ENCODE assay signal across 14 mouse cellular contexts in the genomic region with DNA sequence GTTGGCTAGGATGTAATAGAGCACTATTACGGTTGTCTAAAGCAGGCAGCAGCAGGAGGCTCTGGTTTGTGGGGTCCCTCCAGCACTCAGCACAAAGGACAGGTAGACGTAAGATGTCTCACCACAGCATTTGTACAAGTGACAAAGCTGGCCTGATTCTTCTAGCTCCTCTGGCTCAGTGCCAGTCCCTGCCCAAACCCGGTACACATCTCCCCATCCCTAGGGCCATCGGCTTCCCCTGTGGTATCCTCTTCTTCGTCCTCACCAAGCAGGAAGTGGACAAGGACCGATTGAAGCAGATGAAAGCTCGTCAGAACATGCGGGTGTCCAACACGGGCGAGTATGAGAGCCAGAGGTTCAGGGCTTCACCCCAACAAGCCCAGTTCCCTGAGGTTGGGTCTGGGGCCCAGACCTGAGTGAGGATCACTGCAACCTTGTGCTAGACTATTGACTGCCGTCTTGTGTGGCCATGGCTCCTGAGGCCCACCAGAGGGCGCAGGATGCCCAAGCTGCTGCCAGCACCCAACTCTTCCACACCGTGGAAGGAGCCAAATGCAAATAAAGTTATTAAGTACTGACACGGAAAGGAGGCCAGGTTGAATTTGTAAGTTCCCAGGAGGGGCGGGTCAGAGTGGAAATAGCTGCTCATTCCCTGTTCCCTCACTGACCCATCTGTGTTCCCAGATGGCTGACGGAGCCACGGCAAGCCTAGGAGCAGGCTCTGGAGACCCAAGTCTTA. TPM values are rescaled to one million over a fixed set of nuclear protein-coding genes. Genes with fewer than 3 reads are reported as not detected.
A peak's percentile ranks its signal among the peaks of the same experiment; 100 is the strongest.
DNase-seq lines count a peak whose midpoint lies in the region; ATAC-seq and TF ChIP-seq lines count a peak whose summit lies in the region.
"Not testable (repeated sequence)": the region's sequence is repeated elsewhere in the genome, so short reads cannot be mapped to it uniquely, and the experiment has no call there.
"Had no signal": no experiment of that assay in that cellular context is flagged by ENCODE, and none has a peak within 500 bp of the region (broad histone marks: within the 10 kb centered on the region; RNA-seq: fewer than 3 reads in every experiment).

No protein-coding gene starts in this region.

- not testable (repeated sequence) for H3K4me3 ChIP-seq in heart, adult 2 months; kidney, postnatal 0 days (replicated peaks; ENCODE audit: low read depth, low read length); lung, postnatal 0 days (ENCODE audit: low read depth, low read length); stomach, postnatal 0 days (ENCODE audit: low read depth, low read length)

- not testable (repeated sequence) for ATAC-seq in kidney, postnatal 0 days (replicated peaks; ENCODE audit: low FRiP score, low read depth); stomach, postnatal 0 days (ENCODE audit: low FRiP score, low TSS enrichment)
- peak; percentile 0; the same call in 1 of the 2 replicates for ATAC-seq in lung, postnatal 0 days
- ATAC-seq in neutrophil, adult 5-6 weeks (ENCODE audit: extremely low read depth, insufficient number of reproducible peaks, low FRiP score, poor library complexity, severe bottlenecking) = peak; percentile 33

- not testable (repeated sequence) for H3K79me2 ChIP-seq in heart, adult 2 months (replicated peaks; ENCODE audit: control insufficient read depth, insufficient read depth, low read length)

- H3K27me3 ChIP-seq in heart, adult 2 months (ENCODE audit: control insufficient read depth, insufficient read depth, low read length); kidney, postnatal 0 days (ENCODE audit: insufficient read depth, low read length); lung, postnatal 0 days (replicated peaks; ENCODE audit: insufficient read depth, low read length); stomach, postnatal 0 days (ENCODE audit: control insufficient read depth, insufficient read depth, low read length): not testable (repeated sequence)

- not testable (repeated sequence) for TF ChIP-seq POLR2A in heart, adult 2 months (IDR thresholded peaks at IDR 0.05; ENCODE audit: insufficient read depth, low read depth, low read length)

- peaks cover 29% of the 10 kb centered on the region for H3K4me1 ChIP-seq in heart, adult 2 months (ENCODE audit: control insufficient read depth, insufficient read depth, low read length)
- H3K4me1 ChIP-seq in kidney, postnatal 0 days (replicated peaks; ENCODE audit: insufficient read depth, low read length) = peaks cover 10% of the 10 kb centered on the region
- H3K4me1 ChIP-seq in lung, postnatal 0 days (ENCODE audit: insufficient read depth, low read depth, low read length) = peaks cover 18% of the 10 kb centered on the region
- H3K4me1 ChIP-seq in stomach, postnatal 0 days (replicated peaks; ENCODE audit: control insufficient read depth, insufficient read depth) = not testable (repeated sequence)

- not testable (repeated sequence) for H3K9ac ChIP-seq in heart, adult 2 months (ENCODE audit: low read depth, low read length); kidney, postnatal 0 days (ENCODE audit: low read depth, low read length); lung, postnatal 0 days (replicated peaks; ENCODE audit: low read depth); stomach, postnatal 0 days (ENCODE audit: low read length)

- H3K9me3 ChIP-seq in kidney, postnatal 0 days (replicated peaks; ENCODE audit: low read length); lung, postnatal 0 days (ENCODE audit: low read length); stomach, postnatal 0 days (ENCODE audit: control insufficient read depth, low read length): not testable (repeated sequence)

- not testable (repeated sequence) for H3K4me2 ChIP-seq in kidney, postnatal 0 days (ENCODE audit: low read length); lung, postnatal 0 days (replicated peaks; ENCODE audit: low read depth, low read length); stomach, postnatal 0 days (replicated peaks; ENCODE audit: low read depth)

- peak; percentile 64 for TF ChIP-seq CTCF in heart, adult 2 months (IDR thresholded peaks at IDR 0.05)
- TF ChIP-seq CTCF in kidney, postnatal 0 days (IDR thresholded peaks at IDR 0.05; ENCODE audit: low read depth) = peak; percentile 58
- TF ChIP-seq CTCF in lung, postnatal 0 days (IDR thresholded peaks at IDR 0.05) = peak; percentile 58
- peak; percentile 63 for TF ChIP-seq CTCF in stomach, postnatal 0 days (IDR thresholded peaks at IDR 0.05; ENCODE audit: low read depth)

- not testable (repeated sequence) for H3K27ac ChIP-seq in heart, adult 2 months; kidney, postnatal 0 days; stomach, postnatal 0 days (replicated peaks)
- peak overlapping the region; percentile 4 for H3K27ac ChIP-seq in lung, postnatal 0 days (ENCODE audit: low read length)

- DNase-seq in A20 (ENCODE audit: low read depth, low spot score) = peak; percentile 72
- peak; percentile 50 to 79 for DNase-seq in adrenal gland, adult (ENCODE audit: inconsistent age in 2 of 2, low spot score in 1 of 2)
- peak; percentile 47 to 55 for DNase-seq in cerebellum, postnatal 14 days
- peak in 1 of 2 experiments; percentile 34 for DNase-seq in heart, adult 2 months
- not testable (repeated sequence) for DNase-seq in kidney, postnatal 0 days (ENCODE audit: low spot score)
- DNase-seq in lung, postnatal 0 days (ENCODE audit: low spot score) = peak; percentile 83
- peak; percentile 50 for DNase-seq in stomach, postnatal 0 days (ENCODE audit: low spot score)

- intact Hi-C loops in heart, adult 2 months (cut with DNase I) = loop anchor here (1.0 to 5.0 kb wide), 4 partner anchors 18 to 220 kb away; a partner anchor contains a TSS

- peaks cover 11% of the 10 kb centered on the region for H3K36me3 ChIP-seq in heart, adult 2 months (ENCODE audit: control insufficient read depth, insufficient read depth, low read length)
- H3K36me3 ChIP-seq in kidney, postnatal 0 days (ENCODE audit: insufficient read depth, low read length) = peaks cover 27% of the 10 kb centered on the region
- peaks cover 25% of the 10 kb centered on the region; the same call in 1 of the 2 replicates for H3K36me3 ChIP-seq in lung, postnatal 0 days (ENCODE audit: insufficient read depth, low read length)
- peaks cover 21% of the 10 kb centered on the region for H3K36me3 ChIP-seq in stomach, postnatal 0 days (ENCODE audit: control insufficient read depth, insufficient read depth, low read length)

- 28% methylated on average over 16 of the region's 17 CpGs for WGBS in heart, adult 2 months
- WGBS in kidney, postnatal 0 days = 56% methylated on average over 15 of the region's 17 CpGs
- WGBS in lung, postnatal 0 days = 51% methylated on average over 15 of the region's 17 CpGs
- 55% methylated on average over 15 of the region's 17 CpGs for WGBS in stomach, postnatal 0 days

- TF ChIP-seq EP300 in heart, adult 2 months (IDR thresholded peaks at IDR 0.05; ENCODE audit: insufficient read depth, low read depth, low read length); lung, postnatal 0 days (IDR thresholded peaks at IDR 0.05); stomach, postnatal 0 days (optimal IDR thresholded peaks at IDR 0.05): not testable (repeated sequence)

RNA-seq across cellular contexts. Expression of a gene that starts 2.3 kb away (rescaled TPM):
- total RNA-seq in heart, adult 2 months (2021) = 100 to 1,000 TPM; 126 to 140 TPM
- polyA plus RNA-seq in heart, adult 2 months (2012; rRNA removed) = 104 and 113 TPM in 2 replicates
- 162 and 169 TPM in 2 replicates for polyA plus RNA-seq in kidney, postnatal 0 days (2015; fragmentation: Nextera tagmentation; extraction: Ambion mirVana)
- polyA plus RNA-seq in lung, postnatal 0 days (2015; fragmentation: Nextera tagmentation; extraction: Ambion mirVana) = 88.7 and 91.4 TPM in 2 replicates
- total RNA-seq in neutrophil, adult 5-6 weeks (2017) = 6.1 and 12.7 TPM in 2 replicates
- 84.8 and 88.2 TPM in 2 replicates for polyA plus RNA-seq in stomach, postnatal 0 days (2015; fragmentation: Nextera tagmentation; extraction: Ambion mirVana)

RNA-seq across cellular contexts. Expression of a gene that starts 2.5 kb away (rescaled TPM):
- total RNA-seq in heart, adult 2 months (2021) = 100 to 1,000 TPM in 1 of 2 experiments, 10 to 100 TPM in 1; 89.3 to 100 TPM
- 116 and 135 TPM in 2 replicates for polyA plus RNA-seq in heart, adult 2 months (2012; rRNA removed)
- 248 and 264 TPM in 2 replicates for polyA plus RNA-seq in kidney, postnatal 0 days (2015; fragmentation: Nextera tagmentation; extraction: Ambion mirVana)
- polyA plus RNA-seq in lung, postnatal 0 days (2015; fragmentation: Nextera tagmentation; extraction: Ambion mirVana) = 213 and 214 TPM in 2 replicates
- total RNA-seq in neutrophil, adult 5-6 weeks (2017) = 111 and 118 TPM in 2 replicates
- polyA plus RNA-seq in stomach, postnatal 0 days (2015; fragmentation: Nextera tagmentation; extraction: Ambion mirVana) = 154 and 157 TPM in 2 replicates

RNA-seq across cellular contexts. Expression of a gene that starts 8.7 kb away (rescaled TPM):
- not detected for total RNA-seq in heart, adult 2 months (2021)
- polyA plus RNA-seq in heart, adult 2 months (2012; rRNA removed) = 0.14 and 0.15 TPM in 2 replicates
- polyA plus RNA-seq in kidney, postnatal 0 days (2015; fragmentation: Nextera tagmentation; extraction: Ambion mirVana) = 1.0 and 1.7 TPM in 2 replicates
- polyA plus RNA-seq in lung, postnatal 0 days (2015; fragmentation: Nextera tagmentation; extraction: Ambion mirVana) = 0.18 and 0.30 TPM in 2 replicates
- total RNA-seq in neutrophil, adult 5-6 weeks (2017) = 0.86 and 1.2 TPM in 2 replicates
- polyA plus RNA-seq in stomach, postnatal 0 days (2015; fragmentation: Nextera tagmentation; extraction: Ambion mirVana) = 0.51 and 0.63 TPM in 2 replicates
- total RNA-seq: adrenal gland, adult 18-20 months; heart, postnatal 14 days; layer of hippocampus, postnatal 36 days had no signal
- polyA plus RNA-seq: erythroblast, embryonic 14.5 days; hindbrain, embryonic 16.5 days; neural tube, embryonic 14.5 days had no signal

RNA-seq across cellular contexts. Expression of a gene that starts 18.4 kb away (rescaled TPM):
- total RNA-seq in heart, adult 2 months (2021) = 10 to 100 TPM; 41.3 to 48.1 TPM
- polyA plus RNA-seq in heart, adult 2 months (2012; rRNA removed) = 97.1 and 148 TPM in 2 replicates
- polyA plus RNA-seq in kidney, postnatal 0 days (2015; fragmentation: Nextera tagmentation; extraction: Ambion mirVana) = 27.8 and 30.8 TPM in 2 replicates
- 148 and 149 TPM in 2 replicates for polyA plus RNA-seq in lung, postnatal 0 days (2015; fragmentation: Nextera tagmentation; extraction: Ambion mirVana)
- 1.9 and 5.5 TPM in 2 replicates for total RNA-seq in neutrophil, adult 5-6 weeks (2017)
- polyA plus RNA-seq in stomach, postnatal 0 days (2015; fragmentation: Nextera tagmentation; extraction: Ambion mirVana) = 109 and 118 TPM in 2 replicates

RNA-seq across cellular contexts. Expression of a gene that starts 51.2 kb away (rescaled TPM):
- 100 to 1,000 TPM; 130 to 132 TPM for total RNA-seq in heart, adult 2 months (2021)
- 85.5 and 111 TPM in 2 replicates for polyA plus RNA-seq in heart, adult 2 months (2012; rRNA removed)
- 487 TPM in 2 replicates for polyA plus RNA-seq in kidney, postnatal 0 days (2015; fragmentation: Nextera tagmentation; extraction: Ambion mirVana)
- polyA plus RNA-seq in lung, postnatal 0 days (2015; fragmentation: Nextera tagmentation; extraction: Ambion mirVana) = 465 and 473 TPM in 2 replicates
- 711 and 718 TPM in 2 replicates for total RNA-seq in neutrophil, adult 5-6 weeks (2017)
- polyA plus RNA-seq in stomach, postnatal 0 days (2015; fragmentation: Nextera tagmentation; extraction: Ambion mirVana) = 585 and 595 TPM in 2 replicates
